Mouse (Mus musculus): ENCODE measurements at regions not wholly inside any gene's neighbourhood (a gene's known extent, or its start where the extent isn't known, plus 50 kb on each side); places are given as distances from the start of the nearest gene placed in this dataset.

DNA sequence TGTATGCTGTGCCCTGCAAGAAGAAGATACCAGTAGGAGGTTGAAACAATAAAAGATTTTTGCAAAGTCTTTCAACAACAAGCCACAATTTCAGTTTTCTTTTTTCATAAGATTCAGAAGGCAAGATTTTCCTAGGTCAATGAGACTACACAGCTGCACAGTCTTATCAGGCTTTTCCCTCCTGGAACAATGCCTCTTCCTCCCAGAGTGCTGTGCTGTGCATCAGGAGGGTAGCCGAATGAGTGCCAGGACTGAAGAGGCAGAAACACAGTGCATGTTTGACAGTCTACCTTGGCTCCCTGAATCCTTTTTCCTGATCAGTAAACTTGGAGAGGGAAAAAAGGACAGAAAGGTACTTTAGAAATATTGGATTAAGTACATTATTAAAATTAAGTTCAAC lies 579.4 kb upstream of the Tbl1xr1 start:
- no peak for TF ChIP-seq CTCF (IDR thresholded peaks at IDR 0.05; ENCODE audit: extremely low read depth, insufficient read length, insufficient replicate concordance, low read depth, low read length)
- no peak for TF ChIP-seq POLR2A (IDR thresholded peaks at IDR 0.05; ENCODE audit: low read depth, low read length)

All from small intestine, adult 2 months (tissue).